Mouse (Mus musculus) heart, adult 9 months (tissue): ENCODE data around the gene Gm21973.

Source experiments
- DNase-seq, 2 experiments: peaks; one replicate each; pipeline ENCODE4 v3.0.0; 2022; ENCODE audit warnings: low spot score in 2 of 2

The Gm21973 gene

GRCm38 (mm10) chr15:10400415-10400814 lies 75.2 kb downstream of the Gm21973 start:
- no peak for DNase-seq

- no peak for DNase-seq
Observed at GRCm38 (mm10) chr15:10409842-10410241, 84.7 kb downstream of the Gm21973 start.

- no peak for DNase-seq
Observed at GRCm38 (mm10) chr15:10410881-10411280, 85.7 kb downstream of the Gm21973 start.

DNA sequence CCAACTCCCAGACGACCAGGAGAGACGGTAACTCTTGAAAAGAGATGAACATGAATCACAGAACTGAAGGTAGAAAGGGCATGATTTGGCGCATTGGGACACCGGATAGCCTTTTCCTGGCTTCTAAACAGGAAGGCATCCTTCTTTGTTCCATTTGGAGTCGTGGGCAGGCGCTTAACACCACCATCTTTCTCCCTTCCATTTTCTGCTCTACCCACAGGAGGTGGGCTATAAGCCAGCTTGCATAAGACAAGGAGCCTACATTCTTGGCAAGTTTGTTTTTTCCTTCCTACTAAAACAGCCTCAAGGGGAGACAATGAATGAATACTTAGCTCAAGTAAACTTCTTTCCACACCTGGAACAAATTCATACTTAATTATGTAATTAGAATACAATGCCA lies 88.5 kb downstream of the Gm21973 start:
- no peak for DNase-seq

DNA sequence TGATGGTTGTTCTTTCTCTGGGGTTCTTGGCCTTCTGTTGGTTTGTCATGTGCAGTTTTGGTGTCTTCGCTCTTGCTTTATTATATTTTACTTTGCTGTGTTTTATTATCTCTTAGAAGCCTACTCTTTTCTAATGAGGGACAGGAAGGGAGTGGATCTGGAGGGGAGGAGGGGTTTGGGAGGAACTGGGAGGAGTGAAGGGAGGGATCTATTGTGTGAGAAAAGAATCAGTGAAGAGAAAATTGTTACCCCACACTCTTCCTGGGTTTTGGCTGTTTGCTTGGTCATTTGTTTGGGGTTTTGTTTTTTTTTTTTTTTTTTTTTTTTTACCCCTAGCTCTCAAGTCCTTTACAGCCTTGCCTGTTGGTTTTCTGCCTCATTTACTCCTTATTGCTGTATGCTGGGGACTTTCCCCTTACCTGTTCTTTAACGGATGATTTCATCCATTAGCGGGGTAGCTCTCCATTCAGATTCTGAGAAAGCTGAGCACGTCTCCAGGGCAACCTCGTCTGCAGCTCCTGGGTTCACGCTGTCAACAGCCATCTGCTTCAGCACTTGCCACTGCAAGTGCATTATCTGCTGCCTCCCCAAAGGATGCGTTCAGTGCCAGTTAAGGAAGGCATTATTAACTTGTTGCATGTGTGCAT lies 96.1 kb downstream of the Gm21973 start:
- no peak for DNase-seq

DNA sequence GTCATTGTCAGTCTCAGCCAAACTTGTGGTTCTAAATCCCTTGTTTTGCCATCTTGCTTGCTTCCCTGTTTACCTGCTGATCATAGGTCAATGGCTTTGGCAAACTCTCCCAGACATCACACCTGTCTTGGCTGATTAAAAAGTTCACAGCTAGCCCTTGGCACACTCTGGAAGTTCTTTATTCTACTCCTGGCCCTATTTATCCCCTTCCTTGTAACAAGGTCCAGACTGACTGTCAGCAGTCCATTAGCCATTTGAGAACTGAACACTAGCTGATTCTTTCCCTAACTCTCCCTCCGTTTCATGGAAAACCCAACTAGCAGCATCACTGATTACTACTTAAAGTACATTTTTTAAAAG lies 96.6 kb downstream of the Gm21973 start:
- DNase-seq, result no peak
